Mouse (Mus musculus) MEL (cell line): ENCODE measurements around the gene Hpcal4. TPM values are rescaled to one million over a fixed set of nuclear protein-coding genes. Genes with fewer than 3 reads are reported as not detected.
A peak's percentile ranks its signal among the peaks of the same experiment; 100 is the strongest.

Experiments used
- DNase-seq: peaks from one replicate; pipeline ENCODE4 v3.0.0; 2011; ENCODE audit warnings: low read depth, low spot score
- H3K27ac ChIP-seq: 2 replicates; pipeline ENCODE4 v1.5.1; 2012; ENCODE audit warnings: low read depth, mild to moderate bottlenecking, control low read depth, low read length, moderate library complexity; ENCODE audit not compliant: control insufficient read depth
- H3K27me3 ChIP-seq, 2 experiments: fragments of 150-350 bp in 1 of 2; sonication (generic) in 1 of 2; 2 replicates each; pipeline ENCODE4 v1.6.1; 2012; ENCODE audit warnings: low read length in 2 of 2, mild to moderate bottlenecking in 2 of 2, improper control_type of control experiment in 1 of 2, moderate library complexity in 1 of 2; ENCODE audit not compliant: insufficient read depth in 2 of 2, control insufficient read depth in 1 of 2
- H3K36me3 ChIP-seq, 2 experiments: 2 replicates each; pipeline ENCODE4 v1.6.1; 2012 to 2014; ENCODE audit warnings: low read length in 2 of 2, improper control_type of control experiment in 1 of 2, inconsistent platforms in 1 of 2, mild to moderate bottlenecking in 1 of 2; ENCODE audit not compliant: insufficient read depth in 2 of 2, control insufficient read depth in 1 of 2
- H3K4me1 ChIP-seq, 2 experiments: fragments of 150-350 bp in 1 of 2; sonication (generic) in 1 of 2; 2 replicates each; pipeline ENCODE4 v1.6.1; 2012; ENCODE audit warnings: low read length in 2 of 2, improper control_type of control experiment in 1 of 2, mild to moderate bottlenecking in 1 of 2; ENCODE audit not compliant: insufficient read depth in 2 of 2, control insufficient read depth in 1 of 2
- H3K4me3 ChIP-seq, 2 experiments: fragments of 150-350 bp in 1 of 2; sonication (generic) in 1 of 2; 2 replicates each; pipeline ENCODE4 v1.5.1; 2012; ENCODE audit warnings: low read depth in 2 of 2, low read length in 2 of 2, mild to moderate bottlenecking in 2 of 2, moderate library complexity in 2 of 2, control low read depth in 1 of 2, improper control_type of control experiment in 1 of 2; ENCODE audit not compliant: control insufficient read depth in 1 of 2, insufficient read depth in 1 of 2
- H3K79me2 ChIP-seq: 2 replicates; pipeline ENCODE4 v1.6.1; 2012; ENCODE audit warnings: mild to moderate bottlenecking, low read length, moderate library complexity; ENCODE audit not compliant: control insufficient read depth, poor library complexity, insufficient read depth
- H3K9ac ChIP-seq: 2 replicates; pipeline ENCODE4 v1.6.1; 2012; ENCODE audit warnings: low read depth, mild to moderate bottlenecking, control low read depth, low read length, moderate library complexity; ENCODE audit not compliant: control insufficient read depth, poor library complexity, severe bottlenecking
- H3K9me3 ChIP-seq: fragments of 150-350 bp; sonication (generic); replicated peaks from 2 replicates; pipeline ENCODE4 v1.6.1; 2012; ENCODE audit warnings: mild to moderate bottlenecking, low read length, improper control_type of control experiment, moderate library complexity; ENCODE audit not compliant: insufficient read depth
- BHLHE40 ChIP-seq: IDR thresholded peaks from 2 replicates; pipeline ENCODE4 v1.6.1; 2012; ENCODE audit warnings: low read depth, mild to moderate bottlenecking, inconsistent platforms, low read length, improper control_type of control experiment, borderline replicate concordance
- CHD2 ChIP-seq: IDR thresholded peaks from 2 replicates; pipeline ENCODE4 v1.6.1; 2011; ENCODE audit warnings: low read length, improper control_type of control experiment
- E2F4 ChIP-seq: IDR thresholded peaks from 2 replicates; pipeline ENCODE4 v1.6.1; 2011; ENCODE audit warnings: low read depth, low read length, improper control_type of control experiment, borderline replicate concordance
- ELF1 ChIP-seq: IDR thresholded peaks from 2 replicates; pipeline ENCODE4 v1.6.1; 2014; ENCODE audit warnings: low read depth, mild to moderate bottlenecking, inconsistent platforms, low read length, improper control_type of control experiment, moderate library complexity
- EP300 ChIP-seq, 2 experiments: IDR thresholded peaks; 2 replicates each; pipeline ENCODE4 v1.6.1; 2011; ENCODE audit warnings: improper control_type of control experiment in 2 of 2, low read length in 2 of 2, low read depth in 1 of 2, mild to moderate bottlenecking in 1 of 2
- ETS1 ChIP-seq: IDR thresholded peaks from 2 replicates; pipeline ENCODE4 v1.6.1; 2012; ENCODE audit warnings: low read depth, mild to moderate bottlenecking, inconsistent platforms, low read length, improper control_type of control experiment, moderate library complexity
- GATA1 ChIP-seq: IDR thresholded peaks from 2 replicates; pipeline ENCODE4 v1.6.1; 2011; ENCODE audit warnings: low read depth, low read length, improper control_type of control experiment
- MAX ChIP-seq: IDR thresholded peaks from 2 replicates; pipeline ENCODE4 v1.6.1; 2011; ENCODE audit warnings: low read length, improper control_type of control experiment
- MAZ ChIP-seq: IDR thresholded peaks from 2 replicates; pipeline ENCODE4 v1.6.1; 2012; ENCODE audit warnings: low read depth, mild to moderate bottlenecking, inconsistent platforms, low read length, improper control_type of control experiment
- MYB ChIP-seq: IDR thresholded peaks from 2 replicates; pipeline ENCODE4 v1.6.1; 2011; ENCODE audit warnings: mild to moderate bottlenecking, low read depth, low read length, improper control_type of control experiment
- MYC ChIP-seq: IDR thresholded peaks from 2 replicates; pipeline ENCODE4 v1.6.1; 2011; ENCODE audit warnings: low read depth, mild to moderate bottlenecking, low read length, improper control_type of control experiment, moderate library complexity
- NRF1 ChIP-seq: IDR thresholded peaks from 2 replicates; pipeline ENCODE4 v1.6.1; 2014; ENCODE audit warnings: low read depth, mild to moderate bottlenecking, inconsistent platforms, low read length, improper control_type of control experiment, moderate library complexity; ENCODE audit not compliant: poor library complexity, insufficient read depth, severe bottlenecking
- POLR2A ChIP-seq, 2 experiments: IDR thresholded peaks; 2 replicates each; pipeline ENCODE4 v1.6.1; 2011 to 2012; ENCODE audit warnings: low read length in 2 of 2, mild to moderate bottlenecking in 2 of 2, control low read depth in 1 of 2, improper control_type of control experiment in 1 of 2, low read depth in 1 of 2, moderate library complexity in 1 of 2; ENCODE audit not compliant: control insufficient read depth in 1 of 2, insufficient read depth in 1 of 2, poor library complexity in 1 of 2
- POLR2AphosphoS2 ChIP-seq: IDR thresholded peaks from 2 replicates; pipeline ENCODE4 v1.6.1; 2011; ENCODE audit warnings: low read length, improper control_type of control experiment
- POLR2AphosphoS5 ChIP-seq: IDR thresholded peaks from 2 replicates; pipeline ENCODE4 v1.6.1; 2012; ENCODE audit warnings: low read depth, borderline replicate concordance, mild to moderate bottlenecking, inconsistent platforms, low read length, moderate library complexity, mixed read lengths
- RCOR1 ChIP-seq: IDR thresholded peaks from 2 replicates; pipeline ENCODE4 v1.6.1; 2012; ENCODE audit warnings: low read depth, mild to moderate bottlenecking, inconsistent platforms, low read length, improper control_type of control experiment
- SIN3A ChIP-seq: IDR thresholded peaks from 2 replicates; pipeline ENCODE4 v1.6.1; 2012; ENCODE audit warnings: low read length, improper control_type of control experiment, inconsistent platforms
- TAL1 ChIP-seq: IDR thresholded peaks from 2 replicates; pipeline ENCODE4 v1.6.1; 2012; ENCODE audit warnings: mild to moderate bottlenecking, inconsistent platforms, low read length, moderate library complexity, mixed read lengths
- TBP ChIP-seq: IDR thresholded peaks from 2 replicates; pipeline ENCODE4 v1.8.0; 2011; ENCODE audit warnings: low read depth, low read length, improper control_type of control experiment
- TCF12 ChIP-seq: IDR thresholded peaks from 2 replicates; pipeline ENCODE4 v1.6.1; 2014; ENCODE audit warnings: low read depth, mild to moderate bottlenecking, inconsistent platforms, low read length, improper control_type of control experiment, moderate library complexity
- UBTF ChIP-seq: IDR thresholded peaks from 2 replicates; pipeline ENCODE4 v1.6.1; 2012; ENCODE audit warnings: low read depth, mild to moderate bottlenecking, inconsistent platforms, low read length, improper control_type of control experiment, moderate library complexity, borderline replicate concordance; ENCODE audit not compliant: insufficient read depth
- USF1 ChIP-seq: IDR thresholded peaks from 2 replicates; pipeline ENCODE4 v1.6.1; 2014; ENCODE audit warnings: low read depth, mild to moderate bottlenecking, inconsistent platforms, low read length, improper control_type of control experiment, moderate library complexity
- USF2 ChIP-seq, 2 experiments: IDR thresholded peaks; 2 replicates each; pipeline ENCODE4 v1.6.1; 2011 to 2012; ENCODE audit warnings: improper control_type of control experiment in 2 of 2, low read length in 2 of 2, borderline replicate concordance in 1 of 2, inconsistent platforms in 1 of 2, low read depth in 1 of 2, mild to moderate bottlenecking in 1 of 2; ENCODE audit not compliant: insufficient read depth in 1 of 2
- ZC3H11A ChIP-seq: IDR thresholded peaks from 2 replicates; pipeline ENCODE4 v1.6.1; 2012; ENCODE audit warnings: low read depth, mild to moderate bottlenecking, inconsistent platforms, low read length, improper control_type of control experiment
- ZMIZ1 ChIP-seq: IDR thresholded peaks from 2 replicates; pipeline ENCODE4 v1.6.1; 2012; ENCODE audit warnings: low read depth, mild to moderate bottlenecking, inconsistent platforms, low read length, improper control_type of control experiment, moderate library complexity
- ZNF384 ChIP-seq: IDR thresholded peaks from 2 replicates; pipeline ENCODE4 v1.6.1; 2012; ENCODE audit warnings: low read depth, mild to moderate bottlenecking, inconsistent platforms, low read length, improper control_type of control experiment
- polyA plus RNA-seq, 2 experiments: library from polyadenylated mRNA; stranded (reverse) in 1 of 2; unstranded in 1 of 2; fragments of >175 nt in 1 of 2; fragments of >200 nt in 1 of 2; gene quantifications; 2 replicates each; pipeline versions ENCODE4 v1.2.1 to v1.2.4; 2012; ENCODE audit warnings: low replicate concordance in 2 of 2, low read depth in 1 of 2; ENCODE audit not compliant: insufficient read length in 2 of 2, insufficient read depth in 1 of 2, missing spikeins in 1 of 2
- total RNA-seq: library from RNA; depleted of rRNA; stranded (reverse); fragments of 300-350 nt; gene quantifications from 2 replicates; pipeline ENCODE4 v1.2.3, GENCODE M21; 2012

Gene Hpcal4
- total and polyA plus RNA-seq, 3 experiments = not detected

DNA sequence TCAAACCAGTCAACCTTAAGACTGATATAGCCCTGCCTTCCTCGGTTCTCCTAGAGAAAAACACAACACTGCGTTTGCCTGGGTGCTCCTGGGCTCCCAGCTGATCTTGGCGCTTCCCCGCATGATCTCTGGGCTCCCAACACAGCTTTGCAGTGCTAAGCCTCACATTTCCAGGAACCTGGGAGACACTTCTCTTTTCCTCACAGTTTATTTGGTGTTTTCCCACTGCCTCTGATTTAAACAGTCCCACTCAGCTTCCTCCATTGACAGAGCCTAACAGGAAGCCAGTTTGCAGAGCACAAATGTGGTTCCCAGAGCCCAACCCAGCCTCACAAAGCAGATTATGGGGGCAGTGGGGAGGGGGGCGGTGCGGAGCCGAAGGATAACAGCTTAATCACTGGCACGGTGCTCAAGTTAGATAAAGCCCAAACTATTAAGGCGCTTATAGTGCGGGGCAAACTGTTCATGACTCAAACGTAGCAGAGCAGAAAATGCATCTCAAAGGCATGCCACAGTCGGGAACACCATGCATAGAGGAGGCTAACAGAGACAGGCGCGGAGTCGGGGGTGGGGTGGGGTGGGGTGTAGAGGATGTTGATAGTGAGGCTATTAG, 20.6 kb upstream of the Hpcal4 start:
- Histone ChIP-seq H3K27me3 (peaks cover 3 to 4% of the 10 kb centered on the region in 2 experiments), H3K9me3 (no peaks in the 10 kb centered on the region), H3K79me2 (no peaks in the 10 kb centered on the region), H3K27ac (no peak overlapping the region), H3K36me3 (peaks cover 0 to 15% of the 10 kb centered on the region in 2 experiments; a peak in 2 of 4 replicates), H3K4me1 (peaks cover 0 to 22% of the 10 kb centered on the region in 2 experiments; a peak in 3 of 4 replicates), H3K9ac (no peak overlapping the region; the same call in 1 of the 2 replicates)
- DNase-seq = peak; percentile 77
- TF ChIP-seq ZC3H11A = no peak
- no peak for TF ChIP-seq POLR2AphosphoS2
- TF ChIP-seq TAL1 = peak; percentile 21; the same call in 1 of the 2 replicates
- TF ChIP-seq USF1 = no peak
- no peak for TF ChIP-seq NRF1
- TF ChIP-seq EP300 (IDR thresholded peaks at IDR 0.05; ENCODE audit: low read depth in 1 of 2, low read length in 2 of 2) = peak; percentile 74 to 76
- peak; percentile 71 for TF ChIP-seq TCF12
- peak; percentile 39; the same call in 1 of the 2 replicates for TF ChIP-seq SIN3A
- peak; percentile 29; the same call in 1 of the 2 replicates for TF ChIP-seq ETS1
- no peak for TF ChIP-seq BHLHE40
- TF ChIP-seq E2F4 = no peak
- TF ChIP-seq USF2 (IDR thresholded peaks at IDR 0.05; ENCODE audit: borderline replicate concordance in 1 of 2, insufficient read depth in 1 of 2, low read depth in 1 of 2, low read length in 2 of 2) = no peak
- no peak for TF ChIP-seq UBTF
- TF ChIP-seq ELF1 = peak; percentile 31; the same call in 1 of the 2 replicates
- TF ChIP-seq MAX = no peak
- TF ChIP-seq ZNF384 = no peak
- TF ChIP-seq ZMIZ1 = no peak
- no peak for TF ChIP-seq MYB
- peak; percentile 60 for TF ChIP-seq GATA1
- no peak for TF ChIP-seq MYC
- TF ChIP-seq RCOR1 = peak; percentile 64; the same call in 1 of the 2 replicates
- TF ChIP-seq MAZ = peak; percentile 80; the same call in 1 of the 2 replicates
- TF ChIP-seq TBP = no peak
- TF ChIP-seq CHD2 = no peak
- no peak for TF ChIP-seq POLR2A (IDR thresholded peaks at IDR 0.05; ENCODE audit: control insufficient read depth in 1 of 2, insufficient read depth in 1 of 2, low read depth in 1 of 2, low read length in 2 of 2, poor library complexity in 1 of 2)
- TF ChIP-seq POLR2AphosphoS5 = no peak
- TF ChIP-seq, all 39 proteins: peak for 9
- peak overlapping the region; percentile 0 to 21; a peak in 1 of 4 replicates for H3K4me3 ChIP-seq
